Comparison of ENCODE assay signal across 23 mouse cellular contexts in genomic region chr14:32754286-32754685, GRCm38 (mm10). TPM values are rescaled to one million over a fixed set of nuclear protein-coding genes. Genes with fewer than 3 reads are reported as not detected.
DNase-seq lines count a peak whose midpoint lies in the region; ATAC-seq and TF ChIP-seq lines count a peak whose summit lies in the region.
"Had no signal": no experiment of that assay in that cellular context is flagged by ENCODE, and none has a peak within 500 bp of the region (broad histone marks: within the 10 kb centered on the region; RNA-seq: fewer than 3 reads in every experiment).

No protein-coding gene starts in this region.

- H3K4me3 ChIP-seq in cerebellum, adult 2 months (replicated peaks; ENCODE audit: insufficient read depth, low read depth, low read length) = no peak overlapping the region
- H3K4me3 ChIP-seq in heart, embryonic 11.5 days (ENCODE audit: low read depth, low read length) = no peak overlapping the region
- no peak overlapping the region for H3K4me3 ChIP-seq in neural tube, embryonic 15.5 days (replicated peaks)
- H3K4me3 ChIP-seq: forebrain, embryonic 10.5 days; forebrain, embryonic 13.5 days; heart, embryonic 13.5 days; hindbrain, embryonic 15.5 days; intestine, embryonic 15.5 days had no signal

- no peak overlapping the region for H3K27ac ChIP-seq in cerebellum, adult 2 months (ENCODE audit: insufficient read depth, low read length)
- no peak overlapping the region for H3K27ac ChIP-seq in heart, embryonic 11.5 days (ENCODE audit: low read depth, low read length)
- H3K27ac ChIP-seq in neural tube, embryonic 15.5 days (replicated peaks) = no peak overlapping the region
- H3K27ac ChIP-seq: forebrain, embryonic 10.5 days; forebrain, embryonic 13.5 days; heart, embryonic 13.5 days; hindbrain, embryonic 15.5 days; intestine, embryonic 15.5 days had no signal

- H3K4me1 ChIP-seq in cerebellum, adult 2 months (ENCODE audit: control insufficient read depth, insufficient read depth, low read length) = no peaks in the 10 kb centered on the region
- H3K4me1 ChIP-seq in heart, embryonic 11.5 days (ENCODE audit: control insufficient read depth, insufficient read depth, low read length) = peaks cover 4% of the 10 kb centered on the region; the same call in 1 of the 2 replicates
- H3K4me1 ChIP-seq in neural tube, embryonic 15.5 days = peaks cover 12% of the 10 kb centered on the region; the same call in 1 of the 2 replicates
- H3K4me1 ChIP-seq: forebrain, embryonic 10.5 days; forebrain, embryonic 13.5 days; hindbrain, embryonic 15.5 days; intestine, embryonic 15.5 days had no signal

- no peak for TF ChIP-seq POLR2A in cerebellum, adult 2 months (IDR thresholded peaks at IDR 0.05; ENCODE audit: borderline replicate concordance, insufficient read depth, low read length)

- WGBS in cerebellum, adult 2 months = 8% methylated on average over 1 of the region's 1 CpGs
- 40% methylated on average over 1 of the region's 1 CpGs for WGBS in heart, embryonic 11.5 days (ENCODE audit: insufficient replicate concordance)
- WGBS in neural tube, embryonic 15.5 days = 68% methylated on average over 1 of the region's 1 CpGs

- H3K9ac ChIP-seq in heart, embryonic 11.5 days (ENCODE audit: low read depth, low read length) = no peak overlapping the region
- no peak overlapping the region for H3K9ac ChIP-seq in neural tube, embryonic 15.5 days (replicated peaks)
- H3K9ac ChIP-seq: forebrain, embryonic 13.5 days; heart, embryonic 13.5 days; hindbrain, embryonic 15.5 days; intestine, embryonic 15.5 days had no signal

- no peak for ATAC-seq in heart, embryonic 11.5 days (replicated peaks; ENCODE audit: insufficient number of reproducible peaks, low FRiP score, low TSS enrichment)
- ATAC-seq in neural tube, embryonic 15.5 days (ENCODE audit: low FRiP score) = no peak
- ATAC-seq: forebrain, embryonic 13.5 days; intestine, embryonic 15.5 days; Patski had no signal

- TF ChIP-seq CTCF in cerebellum, adult 2 months (IDR thresholded peaks at IDR 0.05; ENCODE audit: borderline replicate concordance, insufficient read depth, low read depth, low read length) = no peak

- peak; percentile 68 for DNase-seq in cerebellum, postnatal 10 days
- DNase-seq in cerebellum, adult 2 months = no peak
- peak; percentile 74 for DNase-seq in heart, adult 11 months
- peak; percentile 3 for DNase-seq in neural tube, embryonic 10.5 days (ENCODE audit: extremely low spot score, low spot score)
- no peak for DNase-seq in frontal cortex, postnatal 10 days (ENCODE audit: low spot score in 2 of 2)
- DNase-seq: adrenal gland, adult 2 months; adrenal gland, postnatal 14 days; cerebellum, adult 11-12 months; cerebellum, adult 9-11 months; gastrocnemius, postnatal 10 days; heart, adult 18-20 months; heart, postnatal 14 days; heart, postnatal 4 days; kidney, adult 11 months; kidney, adult 8-10 months had no signal

- H3K27me3 ChIP-seq in cerebellum, adult 2 months (ENCODE audit: control insufficient read depth, insufficient read depth, low read length) = no peaks in the 10 kb centered on the region
- no peaks in the 10 kb centered on the region for H3K27me3 ChIP-seq in heart, embryonic 11.5 days (ENCODE audit: control insufficient read depth, insufficient read depth, low read length)
- H3K27me3 ChIP-seq in neural tube, embryonic 15.5 days (replicated peaks) = no peaks in the 10 kb centered on the region
- H3K27me3 ChIP-seq: forebrain, embryonic 13.5 days; hindbrain, embryonic 15.5 days; intestine, embryonic 15.5 days had no signal

- no peaks in the 10 kb centered on the region for H3K9me3 ChIP-seq in heart, embryonic 11.5 days (replicated peaks; ENCODE audit: control insufficient read depth, low read length)
- H3K9me3 ChIP-seq in neural tube, embryonic 15.5 days (replicated peaks) = no peaks in the 10 kb centered on the region
- H3K9me3 ChIP-seq: forebrain, embryonic 10.5 days; forebrain, embryonic 13.5 days; heart, embryonic 13.5 days; hindbrain, embryonic 15.5 days; intestine, embryonic 15.5 days had no signal

- H3K4me2 ChIP-seq in heart, embryonic 11.5 days = no peak overlapping the region
- H3K4me2 ChIP-seq in neural tube, embryonic 15.5 days = no peak overlapping the region
- H3K4me2 ChIP-seq: forebrain, embryonic 13.5 days; heart, embryonic 13.5 days; hindbrain, embryonic 15.5 days; intestine, embryonic 15.5 days had no signal

- no peaks in the 10 kb centered on the region for H3K36me3 ChIP-seq in heart, embryonic 11.5 days (ENCODE audit: control insufficient read depth, insufficient read depth, low read length)
- H3K36me3 ChIP-seq in neural tube, embryonic 15.5 days = no peaks in the 10 kb centered on the region
- H3K36me3 ChIP-seq: forebrain, embryonic 10.5 days; heart, embryonic 13.5 days; hindbrain, embryonic 15.5 days; intestine, embryonic 15.5 days had no signal

RNA-seq across cellular contexts. Expression of gene Tmem273, which starts 31.5 kb away (rescaled TPM):
- polyA plus RNA-seq in cerebellum, adult 2 months (2012; rRNA removed) = 0.54 and 0.59 TPM in 2 replicates
- 0.44 and 0.63 TPM in 2 replicates for polyA plus RNA-seq in heart, embryonic 11.5 days (2014; fragmentation: Nextera tagmentation; extraction: Ambion mirVana)
- 0.40 and 0.59 TPM in 2 replicates for polyA plus RNA-seq in neural tube, embryonic 15.5 days (2015; fragmentation: Nextera tagmentation; extraction: Ambion mirVana)
- polyA plus RNA-seq: Patski had no signal

Comparison
In these comparisons a context has a peak if more than half of its experiments do, and no peak if none do; other contexts are left out.
1. DNase-seq: peak in cerebellum, postnatal 10 days (2 of 2), heart, adult 11 months (single experiment) and neural tube, embryonic 10.5 days (single experiment); none in cerebellum, adult 2 months (0 of 2) and frontal cortex, postnatal 10 days (0 of 2).